Mouse (Mus musculus): Measurements from ENCODE around the gene Ctnnal1. TPM values are rescaled to one million over a fixed set of nuclear protein-coding genes. Genes with fewer than 3 reads are reported as not detected.

The Ctnnal1 gene
- polyA plus RNA-seq, 1 experiment from 2014 or later = 9.3 TPM

- no peak overlapping the region for H3K9ac ChIP-seq (ENCODE audit: low read length)
- 0 out of 2 replicates have a peak, but pooled peaks cover 3% of the 10 kb centered on the region for H3K36me3 ChIP-seq (ENCODE audit: control insufficient read depth, insufficient read depth, low read length)
- no peak overlapping the region for H3K4me2 ChIP-seq (replicated peaks; ENCODE audit: low read depth)
- no peaks in the 10 kb centered on the region for H3K9me3 ChIP-seq (ENCODE audit: control insufficient read depth, low read length)
- H3K27me3 ChIP-seq (ENCODE audit: control insufficient read depth, insufficient read depth, low read length) = no peaks in the 10 kb centered on the region
- no peak for TF ChIP-seq CTCF (IDR thresholded peaks at IDR 0.05; ENCODE audit: low read depth)
- no peak for TF ChIP-seq EP300 (optimal IDR thresholded peaks at IDR 0.05)
- DNase-seq (ENCODE audit: low spot score) = no peak
- no peak overlapping the region for H3K27ac ChIP-seq (replicated peaks)
- ATAC-seq (ENCODE audit: low FRiP score, low TSS enrichment) = no peak
- no peaks in the 10 kb centered on the region for H3K4me1 ChIP-seq (replicated peaks; ENCODE audit: control insufficient read depth, insufficient read depth)
- 85% methylated on average over 5 of the region's 5 CpGs for WGBS
- H3K4me3 ChIP-seq (ENCODE audit: low read depth, low read length) = no peak overlapping the region
These were observed 2.8 kb upstream of the Ctnnal1 start for GRCm38 (mm10) chr4:56867761-56868160.

- no peak for ATAC-seq (ENCODE audit: low FRiP score, low TSS enrichment)
- Histone ChIP-seq H3K9ac (ENCODE audit: low read length) (no peak overlapping the region), H3K27me3 (ENCODE audit: control insufficient read depth, insufficient read depth, low read length) (no peaks in the 10 kb centered on the region), H3K4me3 (ENCODE audit: low read depth, low read length) (no peak overlapping the region), H3K4me1 (replicated peaks; ENCODE audit: control insufficient read depth, insufficient read depth) (no peaks in the 10 kb centered on the region), H3K27ac (replicated peaks) (no peak overlapping the region), H3K36me3 (ENCODE audit: control insufficient read depth, insufficient read depth, low read length) (0 out of 2 replicates have a peak, but pooled peaks cover 1% of the 10 kb centered on the region), H3K4me2 (replicated peaks; ENCODE audit: low read depth) (no peak overlapping the region), H3K9me3 (ENCODE audit: control insufficient read depth, low read length) (no peaks in the 10 kb centered on the region)
- no peak for DNase-seq (ENCODE audit: low spot score)
- TF ChIP-seq EP300 (optimal IDR thresholded peaks at IDR 0.05) (no peak), CTCF (IDR thresholded peaks at IDR 0.05; ENCODE audit: low read depth) (no peak)
- 37% methylated on average over 4 of the region's 4 CpGs for WGBS
These were observed 983 bp upstream of the Ctnnal1 start for GRCm38 (mm10) chr4:56865971-56866370.

GRCm38 (mm10) chr4:56864417-56865001, 479 bp downstream of the Ctnnal1 start:
- Histone ChIP-seq H3K9ac (ENCODE audit: low read length) (peak overlapping the region; percentile 74), H3K27ac (replicated peaks) (peak overlapping the region; percentile 87), H3K4me1 (replicated peaks; ENCODE audit: control insufficient read depth, insufficient read depth) (no peaks in the 10 kb centered on the region), H3K36me3 (ENCODE audit: control insufficient read depth, insufficient read depth, low read length) (no peaks in the 10 kb centered on the region), H3K9me3 (ENCODE audit: control insufficient read depth, low read length) (no peaks in the 10 kb centered on the region), H3K4me3 (ENCODE audit: low read depth, low read length) (peak overlapping the region; percentile 72), H3K27me3 (ENCODE audit: control insufficient read depth, insufficient read depth, low read length) (no peaks in the 10 kb centered on the region), H3K4me2 (replicated peaks; ENCODE audit: low read depth) (peak overlapping the region; percentile 97)
- TF ChIP-seq CTCF (IDR thresholded peaks at IDR 0.05; ENCODE audit: low read depth) = peak; percentile 43; the same call in 1 of the 2 replicates
- TF ChIP-seq EP300 (optimal IDR thresholded peaks at IDR 0.05) = no peak
- ATAC-seq (ENCODE audit: low FRiP score, low TSS enrichment) (peak; percentile 66), DNase-seq (ENCODE audit: low spot score) (no peak)
- under 1% methylated on average over 49 of the region's 49 CpGs for WGBS

- no peaks in the 10 kb centered on the region for H3K27me3 ChIP-seq (ENCODE audit: control insufficient read depth, insufficient read depth, low read length)
- H3K36me3 ChIP-seq (ENCODE audit: control insufficient read depth, insufficient read depth, low read length) = no peaks in the 10 kb centered on the region
- H3K9ac ChIP-seq (ENCODE audit: low read length) = peak overlapping the region; percentile 74
- peak overlapping the region; percentile 72 for H3K4me3 ChIP-seq (ENCODE audit: low read depth, low read length)
- TF ChIP-seq CTCF (IDR thresholded peaks at IDR 0.05; ENCODE audit: low read depth) = no peak
- no peak for TF ChIP-seq EP300 (optimal IDR thresholded peaks at IDR 0.05)
- H3K4me1 ChIP-seq (replicated peaks; ENCODE audit: control insufficient read depth, insufficient read depth) = no peaks in the 10 kb centered on the region
- WGBS = 22% methylated on average over 4 of the region's 4 CpGs
- H3K4me2 ChIP-seq (replicated peaks; ENCODE audit: low read depth) = peak overlapping the region; percentile 97
- H3K9me3 ChIP-seq (ENCODE audit: control insufficient read depth, low read length) = no peaks in the 10 kb centered on the region
- DNase-seq (ENCODE audit: low spot score) (no peak), ATAC-seq (ENCODE audit: low FRiP score, low TSS enrichment) (no peak)
- H3K27ac ChIP-seq (replicated peaks) = peak overlapping the region; percentile 87; the same call in 1 of the 2 replicates
These were observed 972 bp downstream of the Ctnnal1 start for GRCm38 (mm10) chr4:56864016-56864415.

GRCm38 (mm10) chr4:56861551-56861950, 3.4 kb downstream of the Ctnnal1 start:
- Histone ChIP-seq H3K4me2 (replicated peaks; ENCODE audit: low read depth) (no peak overlapping the region), H3K4me1 (replicated peaks; ENCODE audit: control insufficient read depth, insufficient read depth) (no peaks in the 10 kb centered on the region), H3K27me3 (ENCODE audit: control insufficient read depth, insufficient read depth, low read length) (no peaks in the 10 kb centered on the region), H3K9me3 (ENCODE audit: control insufficient read depth, low read length) (no peaks in the 10 kb centered on the region), H3K27ac (replicated peaks) (no peak overlapping the region), H3K4me3 (ENCODE audit: low read depth, low read length) (no peak overlapping the region), H3K36me3 (ENCODE audit: control insufficient read depth, insufficient read depth, low read length) (no peaks in the 10 kb centered on the region), H3K9ac (ENCODE audit: low read length) (no peak overlapping the region)
- 79% methylated on average over 4 of the region's 4 CpGs for WGBS
- ATAC-seq (ENCODE audit: low FRiP score, low TSS enrichment) (no peak), DNase-seq (ENCODE audit: low spot score) (no peak)
- TF ChIP-seq EP300 (optimal IDR thresholded peaks at IDR 0.05) (no peak), CTCF (IDR thresholded peaks at IDR 0.05; ENCODE audit: low read depth) (no peak)

- no peak overlapping the region for H3K27ac ChIP-seq (replicated peaks)
- H3K36me3 ChIP-seq (ENCODE audit: control insufficient read depth, insufficient read depth, low read length) = no peaks in the 10 kb centered on the region
- H3K9me3 ChIP-seq (ENCODE audit: control insufficient read depth, low read length) = no peaks in the 10 kb centered on the region
- ATAC-seq (ENCODE audit: low FRiP score, low TSS enrichment) (no peak), DNase-seq (ENCODE audit: low spot score) (no peak)
- no peaks in the 10 kb centered on the region for H3K27me3 ChIP-seq (ENCODE audit: control insufficient read depth, insufficient read depth, low read length)
- no peaks in the 10 kb centered on the region for H3K4me1 ChIP-seq (replicated peaks; ENCODE audit: control insufficient read depth, insufficient read depth)
- H3K4me3 ChIP-seq (ENCODE audit: low read depth, low read length) = no peak overlapping the region
- H3K9ac ChIP-seq (ENCODE audit: low read length) = no peak overlapping the region
- TF ChIP-seq EP300 (optimal IDR thresholded peaks at IDR 0.05) = no peak
- no peak for TF ChIP-seq CTCF (IDR thresholded peaks at IDR 0.05; ENCODE audit: low read depth)
- no peak overlapping the region for H3K4me2 ChIP-seq (replicated peaks; ENCODE audit: low read depth)
- WGBS = 73% methylated on average over 9 of the region's 9 CpGs
These were observed 6.3 kb downstream of the Ctnnal1 start for GRCm38 (mm10) chr4:56858733-56859132.
